Mouse (Mus musculus) CD8-positive naive resting alpha-beta T cell, adult 2 months (primary cell): ENCODE data around the gene Adcy4.
A peak's percentile ranks its signal among the peaks of the same experiment; 100 is the strongest.

Source experiments
- DNase-seq, 2 experiments: peaks; one replicate each; pipeline ENCODE4 v3.0.0; 2022; ENCODE audit warnings: low read depth in 2 of 2, low spot score in 2 of 2

Gene Adcy4

GRCm38 (mm10) chr14:55760156-55760555, 23.7 kb downstream of the Adcy4 start:
- DNase-seq: peak; percentile 84 to 89

DNA sequence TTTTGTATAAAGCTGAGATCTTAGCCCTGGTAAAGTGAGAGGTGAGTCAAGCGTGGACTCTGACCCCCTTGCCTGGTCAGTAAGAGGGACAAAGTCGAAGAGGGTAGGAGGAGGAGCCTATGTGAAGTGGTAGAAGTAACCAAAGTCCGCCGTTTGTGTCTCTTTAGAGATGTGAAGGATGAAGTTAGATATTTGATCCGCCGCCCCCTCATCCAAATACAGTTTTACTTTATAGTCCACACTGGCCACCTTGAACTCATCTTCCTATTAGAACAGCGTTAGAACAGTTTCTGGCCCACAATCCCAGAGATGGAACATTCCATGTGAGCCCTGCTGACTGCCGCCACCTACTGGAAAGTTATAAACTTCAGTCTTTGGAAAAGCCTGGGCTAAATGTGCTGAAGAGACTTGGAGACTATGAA, 25.5 kb downstream of the Adcy4 start, which contains the start of gene Cideb:
Cideb (minus strand) TSS at position 96 of the 422 bp plus-strand sequence.
- DNase-seq: no peak

DNA sequence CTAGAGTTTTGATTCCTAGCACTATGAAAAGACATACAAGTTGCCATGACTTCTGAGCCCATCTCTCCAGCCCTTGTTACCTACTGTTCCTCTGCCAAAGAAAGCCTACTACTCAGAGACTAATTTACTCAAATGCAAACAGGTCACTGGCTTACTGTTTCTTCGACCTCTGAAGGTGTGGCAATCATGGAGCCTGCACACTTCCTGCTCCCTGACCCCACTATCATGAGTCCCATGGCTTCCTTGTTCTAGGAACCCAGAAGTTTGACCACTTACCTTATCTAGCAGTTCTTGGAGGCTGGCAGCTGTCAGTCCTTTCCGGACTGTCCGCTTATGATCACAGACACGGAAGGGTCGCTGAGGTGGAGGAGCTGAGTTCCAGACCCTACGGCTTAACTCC, 26.3 kb downstream of the Adcy4 start:
- no peak for DNase-seq

DNA sequence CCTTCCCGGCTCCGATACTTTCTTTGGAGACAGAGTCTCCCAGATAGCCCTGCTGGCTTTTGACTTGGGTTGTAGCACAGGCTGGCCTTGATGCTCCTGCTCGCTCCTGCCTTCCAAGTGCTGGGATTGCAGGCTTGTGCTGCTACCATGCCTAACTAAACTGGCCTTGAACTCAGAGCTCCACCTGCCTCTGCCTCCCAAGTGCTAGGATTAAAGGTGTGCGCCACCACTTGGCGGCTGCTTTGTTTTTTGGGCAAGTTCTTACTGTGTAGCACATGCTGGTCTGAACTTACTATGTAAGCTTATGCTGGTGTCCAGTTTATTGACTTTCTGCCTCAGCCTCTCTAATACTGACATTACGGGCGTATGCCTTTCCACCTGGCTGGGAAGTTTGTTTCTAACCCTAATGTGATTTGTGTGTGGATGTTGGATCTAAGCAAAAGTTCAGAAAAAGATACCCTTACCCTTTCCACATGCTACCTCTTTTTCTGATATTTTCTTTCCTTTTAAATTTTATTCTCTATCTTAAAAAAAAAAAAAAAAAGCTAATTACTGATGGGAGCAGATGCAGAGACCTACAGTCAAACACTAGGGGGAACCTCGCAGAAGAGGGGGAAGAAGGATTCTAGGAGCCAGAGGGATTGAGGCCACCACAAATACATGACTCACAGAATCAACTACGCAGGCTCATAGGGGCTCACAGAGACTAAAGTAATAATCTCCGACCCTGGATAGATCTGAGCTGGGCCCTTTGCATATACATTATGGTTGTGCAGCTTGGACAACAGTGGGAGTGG, 36.6 kb downstream of the Adcy4 start:
- DNase-seq: no peak

- no peak for DNase-seq
Measured at GRCm38 (mm10) chr14:55745861-55746237, 38.0 kb downstream of the Adcy4 start.

DNA sequence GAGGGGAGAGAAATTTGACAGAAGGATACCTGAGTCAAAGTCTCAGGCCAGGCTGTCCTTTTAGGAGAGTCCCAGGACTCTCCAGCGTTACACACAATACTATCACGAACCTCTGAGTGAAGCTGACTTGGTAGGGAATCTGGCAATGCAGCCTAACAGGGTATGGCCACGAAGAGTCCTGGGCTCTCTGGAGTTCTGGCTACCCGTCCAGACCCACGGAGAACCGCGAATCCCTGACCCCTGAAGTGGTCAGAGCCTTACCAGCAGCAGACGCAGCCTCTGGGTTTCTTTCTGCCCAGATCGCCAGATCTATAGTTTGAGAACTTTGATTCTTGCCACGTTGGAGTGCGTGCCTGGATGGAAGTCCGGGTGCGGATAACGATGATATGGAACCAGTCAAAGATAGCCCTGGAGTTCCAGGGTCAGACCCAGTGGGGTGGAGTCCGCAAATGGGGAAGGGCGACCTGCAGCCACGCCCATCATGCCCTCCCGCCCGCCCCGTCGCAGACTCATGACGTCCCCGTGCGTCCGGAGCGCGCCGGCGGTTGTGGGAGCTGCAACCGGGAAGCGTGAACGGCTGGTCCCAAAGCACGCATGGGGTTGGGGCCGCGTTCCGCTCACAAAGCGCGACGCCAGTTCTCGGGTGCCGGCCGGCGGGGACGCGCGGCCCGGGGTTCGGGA, 38.6 kb downstream of the Adcy4 start, which contains the start of the genes Dhrs1 and Nop9:
Dhrs1 (minus strand) TSS at position 511 of the 681 bp plus-strand sequence.
Nop9 (plus strand) TSS at position 514 of the 681 bp plus-strand sequence.
- DNase-seq: peak; percentile 59 to 71

DNA sequence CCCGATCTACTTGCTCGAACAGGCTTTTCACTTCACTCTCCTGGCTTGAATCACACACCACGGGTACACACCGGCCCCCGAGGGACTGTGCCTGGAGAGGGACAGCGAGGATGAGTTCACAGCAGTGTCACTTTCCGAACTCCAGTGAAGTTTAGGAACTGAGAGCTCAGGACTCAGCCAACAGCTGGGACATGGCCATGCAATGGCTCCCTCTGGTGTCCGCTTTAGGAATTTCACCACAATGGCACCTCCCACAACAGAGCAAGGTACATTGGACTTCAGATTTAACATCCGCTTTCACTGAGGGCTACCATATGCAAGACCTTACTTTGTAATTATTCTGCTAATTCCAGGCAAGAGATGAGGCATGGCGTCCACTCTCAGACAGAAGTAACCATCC, 40.2 kb downstream of the Adcy4 start:
- peak; percentile 86 to 92 for DNase-seq

DNA sequence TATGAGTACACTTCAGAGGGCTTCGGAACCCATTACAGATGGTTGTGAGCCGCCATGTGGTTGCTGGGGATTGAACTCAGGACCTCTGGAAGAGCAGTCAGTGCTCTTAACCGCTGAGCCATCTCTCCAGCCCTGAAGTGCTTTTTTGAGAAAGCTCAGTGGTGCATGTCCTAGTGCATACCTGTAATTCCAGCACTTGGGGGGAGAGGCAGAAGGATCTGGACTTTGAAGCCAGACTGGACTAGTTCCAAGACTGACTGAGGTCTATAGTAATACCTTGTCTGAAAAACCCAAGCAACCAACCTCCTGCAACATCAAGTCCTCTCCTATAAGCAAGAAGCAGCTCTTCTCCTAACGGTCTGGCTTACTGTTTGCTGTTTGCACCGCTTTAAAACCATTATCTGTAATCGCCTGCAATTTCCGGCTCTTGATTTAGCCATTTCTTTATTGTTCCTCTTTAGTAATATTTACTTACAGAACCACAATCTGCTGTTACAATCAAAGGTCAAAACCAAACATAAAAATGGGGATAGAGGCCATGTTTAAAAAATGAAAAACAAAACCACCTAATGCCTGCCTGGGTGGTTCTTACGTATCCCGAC, 46.7 kb downstream of the Adcy4 start:
- no peak for DNase-seq

GRCm38 (mm10) chr14:55735758-55736157, 48.1 kb downstream of the Adcy4 start:
- DNase-seq: no peak

GRCm38 (mm10) chr14:55735334-55735733, 48.6 kb downstream of the Adcy4 start:
- DNase-seq: no peak

- no peak for DNase-seq
Measured at GRCm38 (mm10) chr14:55734869-55735268, 49.0 kb downstream of the Adcy4 start.

DNA sequence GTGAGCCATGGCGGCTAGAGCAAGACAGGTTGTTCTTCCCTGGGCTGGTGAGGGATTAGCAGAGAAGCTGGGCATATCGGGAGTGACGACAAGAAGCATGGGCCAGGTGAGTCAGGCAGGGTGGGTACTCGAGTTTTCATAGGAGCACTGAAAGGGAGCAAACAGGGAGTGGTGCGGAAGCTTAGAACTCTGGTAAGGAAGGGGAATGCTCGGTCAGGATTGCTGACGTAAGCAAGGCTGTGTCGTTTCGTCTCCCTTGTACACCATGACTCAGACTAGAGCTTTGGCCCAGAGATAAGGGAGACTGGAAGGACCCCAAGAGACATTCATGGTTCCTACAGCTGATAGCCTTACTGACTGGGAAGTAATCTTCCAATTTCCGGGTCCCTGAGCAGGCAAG, 50.0 kb downstream of the Adcy4 start:
- no peak for DNase-seq

DNA sequence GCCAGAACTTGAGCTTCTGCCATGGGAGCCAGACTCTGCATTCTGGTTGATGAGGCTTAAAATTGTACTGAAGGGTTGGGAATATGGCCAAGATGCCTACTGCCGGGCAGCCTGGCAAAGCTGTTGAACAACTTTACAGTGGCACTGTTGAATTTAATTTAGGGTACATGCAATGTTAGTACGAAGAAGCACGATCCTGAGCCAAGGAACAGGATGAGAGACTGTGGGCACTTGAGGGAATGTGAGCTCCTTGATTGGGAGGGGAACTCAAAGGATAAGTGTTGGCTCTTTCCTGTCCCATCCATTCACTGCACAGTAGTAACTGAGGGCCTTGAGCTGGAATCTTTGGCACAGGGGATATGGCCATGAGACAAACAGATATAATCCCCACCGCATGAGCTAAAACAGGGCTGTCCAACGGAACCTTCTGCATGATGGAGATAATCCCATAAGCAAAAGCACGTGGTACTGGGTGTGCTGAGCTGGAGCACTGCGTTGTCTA, 53.3 kb downstream of the Adcy4 start:
- DNase-seq: no peak

- DNase-seq: no peak
Measured at GRCm38 (mm10) chr14:55730116-55730515, 53.8 kb downstream of the Adcy4 start.

DNA sequence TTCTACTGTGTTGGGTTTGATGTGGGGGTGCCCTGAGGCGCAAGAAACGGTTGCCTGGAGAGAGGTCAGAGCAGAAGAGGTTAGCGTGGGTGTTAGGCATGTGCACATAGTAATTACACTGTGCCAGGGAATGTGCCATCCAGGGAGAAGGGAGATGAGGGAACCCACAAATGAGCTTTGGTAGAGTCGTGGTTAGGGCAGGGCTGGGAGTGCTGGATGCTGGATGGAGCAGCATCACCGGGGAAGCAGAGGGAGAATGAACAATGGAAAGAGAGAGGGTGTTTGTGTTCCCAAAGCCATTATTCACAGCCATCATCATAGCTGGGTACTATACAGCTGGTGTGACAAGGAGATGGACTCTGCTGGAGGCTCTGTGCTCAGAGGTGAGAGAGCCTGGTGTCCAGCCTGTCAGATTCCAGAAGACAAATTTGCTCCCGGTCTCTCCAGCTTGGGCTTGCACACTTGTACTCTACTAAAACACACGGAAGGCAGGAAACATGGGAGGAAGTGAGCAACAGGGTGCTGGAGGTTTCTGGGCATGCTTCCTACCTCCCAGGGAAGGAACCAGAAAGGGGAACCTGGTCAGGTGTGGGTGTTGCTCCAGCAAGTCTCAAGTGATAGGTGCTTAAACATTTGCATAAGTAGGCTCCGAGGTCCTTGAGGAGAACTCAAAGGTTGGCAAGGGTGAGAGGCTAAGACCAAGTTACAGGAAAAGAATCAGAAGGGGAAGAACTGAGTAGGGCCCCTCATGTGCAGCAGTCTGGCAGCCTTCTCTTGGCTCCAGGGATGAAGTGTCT, 55.8 kb downstream of the Adcy4 start:
- DNase-seq: no peak

GRCm38 (mm10) chr14:55726261-55726660, 57.6 kb downstream of the Adcy4 start:
- no peak for DNase-seq

GRCm38 (mm10) chr14:55724411-55724871, 59.5 kb downstream of the Adcy4 start:
- peak; percentile 74 to 79 for DNase-seq

- no peak for DNase-seq
Measured at GRCm38 (mm10) chr14:55723433-55723832, 60.5 kb downstream of the Adcy4 start.

- DNase-seq: no peak
Measured at GRCm38 (mm10) chr14:55722438-55722945, 61.4 kb downstream of the Adcy4 start.

DNA sequence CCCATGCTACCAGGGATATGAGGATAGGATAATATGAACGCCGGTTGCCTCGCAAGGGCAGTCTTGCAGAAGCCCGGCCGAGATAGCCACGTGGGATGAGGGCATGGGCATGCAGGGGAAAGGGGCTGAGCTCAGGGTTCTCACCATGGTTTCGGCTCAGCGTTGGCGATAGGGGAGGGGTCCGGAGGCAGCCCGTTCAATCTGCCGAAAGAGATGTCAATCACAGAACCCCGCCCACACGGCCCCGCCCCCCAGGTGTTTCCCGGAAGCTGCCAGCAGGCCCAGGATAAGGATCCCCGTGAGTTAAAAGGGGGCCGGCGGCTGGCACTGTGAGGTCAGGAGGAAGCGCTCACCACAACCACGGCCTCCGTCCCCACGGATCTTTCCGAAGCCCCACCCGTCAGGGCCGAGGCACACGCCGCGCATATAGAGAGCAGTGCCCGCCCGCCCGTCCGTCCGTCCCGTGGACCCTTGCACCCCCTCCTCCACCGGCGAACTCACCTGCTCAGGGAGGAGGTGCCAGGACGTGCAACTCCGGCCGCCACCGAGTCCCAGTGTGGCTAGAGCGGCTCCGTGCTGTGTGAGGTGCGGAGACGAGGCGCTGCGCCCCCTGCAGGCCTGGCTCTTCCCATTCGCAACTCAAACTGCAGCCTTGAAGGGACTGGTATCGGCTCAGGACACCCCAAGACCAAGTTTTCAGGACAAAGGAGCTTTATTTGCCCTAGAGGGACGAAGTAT, 62.0 kb downstream of the Adcy4 start, which contains the start of gene Rabggta:
Rabggta (minus strand) TSS at position 564 of the 738 bp plus-strand sequence.
- DNase-seq: peak; percentile 90 to 93
